Mouse (Mus musculus) gastrocnemius, postnatal 4 days (tissue): ENCODE results near the gene Ifi202b. TPM values are rescaled to one million over a fixed set of nuclear protein-coding genes. Genes with fewer than 3 reads are reported as not detected.

Source experiments
- total RNA-seq, 2 experiments: library from RNA; stranded (reverse); gene quantifications; 2 replicates each; pipeline ENCODE4 v1.2.3; 2021

The Ifi202b gene
- total RNA-seq, 2 experiments from 2014 or later, result not detected

Other genes starting within 250 kb of the Ifi202b start
- gene Ifi207, start 241.0 kb downstream of the Ifi202b start, total RNA-seq, result 1 to 10 TPM; 2.5 to 3.1 TPM
- 1 to 10 TPM; 3.1 to 3.6 TPM for gene Ifi204, start 215.8 kb downstream of the Ifi202b start, total RNA-seq
- gene Ifi211, start 69.7 kb downstream of the Ifi202b start, total RNA-seq, result 1 to 10 TPM; 1.0 to 1.4 TPM
- gene Mndal, start 40.3 kb downstream of the Ifi202b start, total RNA-seq, result 1 to 10 TPM; 6.1 to 7.1 TPM
- gene Ifi203, start 40.1 kb downstream of the Ifi202b start, total RNA-seq, result 1 to 10 TPM; 3.0 to 4.4 TPM
- 1 to 10 TPM; 1.3 to 1.7 TPM for gene Ifi205, start 49.1 kb upstream of the Ifi202b start, total RNA-seq
- gene Olfr433, start 58.0 kb upstream of the Ifi202b start, total RNA-seq, result not detected
- not detected for gene Olfr432, start 66.5 kb upstream of the Ifi202b start, total RNA-seq
- gene Olfr430, start 83.9 kb upstream of the Ifi202b start, total RNA-seq, result not detected
- gene Olfr429, start 101.6 kb upstream of the Ifi202b start, total RNA-seq, result not detected
- not detected for gene Olfr427, start 114.1 kb upstream of the Ifi202b start, total RNA-seq
- not detected for gene Olfr231, start 138.4 kb upstream of the Ifi202b start, total RNA-seq
- gene Olfr424, start 148.8 kb upstream of the Ifi202b start, total RNA-seq, result not detected
- gene Olfr420, start 172.9 kb upstream of the Ifi202b start, total RNA-seq, result not detected
- under 1 TPM; 0.39 to 0.83 TPM for gene Spta1, start 190.0 kb upstream of the Ifi202b start, total RNA-seq